Comparison of ENCODE assay signal across 8 mouse cellular contexts in the genomic region with DNA sequence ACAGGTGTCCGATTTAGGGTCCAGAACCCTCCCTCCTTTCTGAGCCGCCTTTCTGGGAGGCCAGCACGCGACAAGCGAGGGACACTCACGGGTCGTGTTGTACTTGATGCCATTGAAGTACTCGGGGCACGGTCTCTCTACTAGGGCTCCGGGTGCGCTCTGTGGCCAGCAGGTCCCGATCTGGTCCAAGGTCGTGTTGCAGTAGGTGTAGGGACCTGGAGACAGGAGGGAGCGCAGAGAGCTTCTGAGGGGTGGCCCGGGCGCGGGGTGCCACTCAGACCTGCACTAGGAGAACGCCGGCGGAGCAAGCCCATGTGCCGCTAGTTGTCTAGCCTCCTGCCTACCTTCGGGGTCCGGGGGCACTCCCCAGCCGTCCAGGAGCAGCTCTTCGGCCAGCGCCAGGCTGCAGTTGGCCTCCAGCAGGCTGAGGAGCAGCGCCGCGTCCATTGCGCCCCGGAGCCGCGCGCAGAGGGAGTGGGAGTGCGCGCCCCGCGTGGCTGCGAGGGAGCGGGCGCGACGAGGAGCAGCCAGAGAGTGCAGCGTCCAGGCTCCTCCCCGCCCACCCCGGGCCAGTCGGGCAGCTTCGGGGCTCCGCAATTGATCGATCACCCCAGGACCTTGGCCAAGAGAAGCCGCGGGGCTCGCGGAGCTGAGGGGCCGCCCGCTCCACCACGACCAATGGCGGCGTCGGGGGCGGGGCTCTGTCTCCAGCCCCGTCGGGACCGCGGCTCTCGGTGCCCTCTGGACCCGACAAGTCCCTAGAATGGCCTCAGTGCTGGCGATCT. TPM values are rescaled to one million over a fixed set of nuclear protein-coding genes. Genes with fewer than 3 reads are reported as not detected.
A peak's percentile ranks its signal among the peaks of the same experiment; 100 is the strongest.
DNase-seq lines count a peak whose midpoint lies in the region; ATAC-seq and TF ChIP-seq lines count a peak whose summit lies in the region.

No protein-coding gene starts in this region.

- DNase-seq in adrenal gland, adult 2 months: peak; percentile 64
- no peak for DNase-seq in adrenal gland, adult 8-10 months
- DNase-seq in Patski (ENCODE audit: low read depth, low spot score): no peak
- DNase-seq in mesoderm, embryonic 11.5 days (ENCODE audit: low read depth, low spot score): peak; percentile 43
- DNase-seq in thymus, postnatal 25 days: no peak

- peak overlapping the region; percentile 56 for H3K4me3 ChIP-seq in forebrain, embryonic 16.5 days (replicated peaks; ENCODE audit: low read length)
- peak overlapping the region; percentile 54 for H3K4me3 ChIP-seq in kidney, embryonic 15.5 days (replicated peaks)

- peaks cover 7% of the 10 kb centered on the region for H3K4me1 ChIP-seq in forebrain, embryonic 16.5 days (replicated peaks; ENCODE audit: control insufficient read depth, insufficient read depth, low read length)
- peaks cover 15% of the 10 kb centered on the region for H3K4me1 ChIP-seq in kidney, embryonic 15.5 days

- H3K36me3 ChIP-seq in forebrain, embryonic 16.5 days (ENCODE audit: control insufficient read depth, insufficient read depth): no peaks in the 10 kb centered on the region
- H3K36me3 ChIP-seq in kidney, embryonic 15.5 days: no peaks in the 10 kb centered on the region

- in situ Hi-C loops in Patski (cut with MboI; ENCODE audit: low pct_unique_long_range_greater_than_20kb): no loop called here

- H3K9me3 ChIP-seq in forebrain, embryonic 16.5 days (ENCODE audit: control insufficient read depth, low read length): no peaks in the 10 kb centered on the region
- H3K9me3 ChIP-seq in kidney, embryonic 15.5 days (replicated peaks): no peaks in the 10 kb centered on the region

- CTCF ChIA-PET in Patski (lab: Charles Lee): no interaction called here

- WGBS in forebrain, embryonic 16.5 days: under 1% methylated on average over 59 of the region's 68 CpGs
- under 1% methylated on average over 66 of the region's 68 CpGs for WGBS in kidney, embryonic 15.5 days

- H3K27ac ChIP-seq in forebrain, embryonic 16.5 days (ENCODE audit: low read length): no peak overlapping the region
- H3K27ac ChIP-seq in kidney, embryonic 15.5 days: no peak overlapping the region

- peaks cover 82% of the 10 kb centered on the region for H3K27me3 ChIP-seq in Patski
- peaks cover 27% of the 10 kb centered on the region for H3K27me3 ChIP-seq in forebrain, embryonic 16.5 days (replicated peaks; ENCODE audit: control insufficient read depth, insufficient read depth, low read length)
- peaks cover 91% of the 10 kb centered on the region for H3K27me3 ChIP-seq in kidney, embryonic 15.5 days

- peak overlapping the region; percentile 51 for H3K9ac ChIP-seq in forebrain, embryonic 16.5 days (replicated peaks; ENCODE audit: low read depth, low read length)
- no peak overlapping the region; the same call in 1 of the 2 replicates for H3K9ac ChIP-seq in kidney, embryonic 15.5 days

- POLR2A ChIA-PET in Patski (lab: Charles Lee): no interaction called here

- H3K4me2 ChIP-seq in forebrain, embryonic 16.5 days (ENCODE audit: low read length): peak overlapping the region; percentile 59
- H3K4me2 ChIP-seq in kidney, embryonic 15.5 days: peak overlapping the region; percentile 91

- no peak for TF ChIP-seq CTCF in Patski (IDR thresholded peaks at IDR 0.05)

- ATAC-seq in Patski: peak; percentile 29
- peak; percentile 73 for ATAC-seq in forebrain, embryonic 16.5 days
- peak; percentile 36; the same call in 1 of the 2 replicates for ATAC-seq in kidney, embryonic 15.5 days (replicated peaks; ENCODE audit: low FRiP score)
- ATAC-seq in CD4-positive, CD25-positive, alpha-beta regulatory T cell, adult 4 months: no peak

RNA-seq across cellular contexts. Expression of gene Crhr2, which starts 15.3 kb away (rescaled TPM):
- not detected for total RNA-seq in adrenal gland, adult 2 months (2021)
- 0.22 and 0.23 TPM in 2 replicates for polyA plus RNA-seq in adrenal gland, adult 2 months (2012; rRNA removed)
- under 1 TPM in 2 of 4 experiments, not detected in 2; 0.12 to 0.34 TPM for total RNA-seq in adrenal gland, adult 8-10 months (2022)
- polyA plus RNA-seq in Patski (2021): not detected
- 0.29 and 1.3 TPM in 2 replicates for polyA plus RNA-seq in forebrain, embryonic 16.5 days (2015; fragmentation: Nextera tagmentation; extraction: Ambion mirVana)
- polyA plus RNA-seq in kidney, embryonic 15.5 days (2015; fragmentation: Nextera tagmentation; extraction: Ambion mirVana): 0.13 and 0.26 TPM in 2 replicates
- polyA plus RNA-seq in CD4-positive, CD25-positive, alpha-beta regulatory T cell, adult 4 months (2017; shearing (Covaris generic)): not detected

RNA-seq across cellular contexts. Expression of gene Inmt, which starts 57.3 kb away (rescaled TPM):
- 10 to 100 TPM in 1 of 2 experiments, 1 to 10 TPM in 1; 8.9 to 28.9 TPM for total RNA-seq in adrenal gland, adult 2 months (2021)
- polyA plus RNA-seq in adrenal gland, adult 2 months (2012; rRNA removed): 3.3 and 3.8 TPM in 2 replicates
- total RNA-seq in adrenal gland, adult 8-10 months (2022): 10 to 100 TPM; 13.6 to 32.7 (median 23.2) TPM
- polyA plus RNA-seq in Patski (2021): 309 TPM
- polyA plus RNA-seq in forebrain, embryonic 16.5 days (2015; fragmentation: Nextera tagmentation; extraction: Ambion mirVana): 0.22 TPM in 1 of 2 replicates, not detected in the other
- polyA plus RNA-seq in kidney, embryonic 15.5 days (2015; fragmentation: Nextera tagmentation; extraction: Ambion mirVana): 5.9 and 6.1 TPM in 2 replicates
- not detected for polyA plus RNA-seq in CD4-positive, CD25-positive, alpha-beta regulatory T cell, adult 4 months (2017; shearing (Covaris generic))

Comparison
In these comparisons a context has a peak if more than half of its experiments do, and no peak if none do; other contexts are left out.
1. DNase-seq: peak in adrenal gland, adult 2 months (single experiment) and mesoderm, embryonic 11.5 days (single experiment); none in adrenal gland, adult 8-10 months (single experiment), Patski (single experiment) and thymus, postnatal 25 days (single experiment).
2. RNA of gene Inmt, which starts 57.3 kb away (polyA plus RNA-seq): 309 TPM in Patski (single experiment); 5.9 to 6.1 TPM in kidney, embryonic 15.5 days, 3.3 to 3.8 TPM in adrenal gland, adult 2 months, 0.22 TPM in forebrain, embryonic 16.5 days and not detected in CD4-positive, CD25-positive, alpha-beta regulatory T cell, adult 4 months; every median in the first group is over 10 times any median in the second.